Mouse (Mus musculus) testis, adult 2 months (tissue): ENCODE data around the gene Htr5b.

Experiments used
- CTCF ChIP-seq: fragments of 200-500 bp; IDR thresholded peaks from 2 replicates; pipeline ENCODE4 v1.5.1; 2012; ENCODE audit warnings: low read depth, mild to moderate bottlenecking, inconsistent platforms, low read length, moderate library complexity; ENCODE audit not compliant: control insufficient read depth, insufficient read depth, insufficient replicate concordance
- POLR2A ChIP-seq: fragments of 200-500 bp; IDR thresholded peaks from 2 replicates; pipeline ENCODE4 v1.6.1; 2012; ENCODE audit warnings: low read depth, mild to moderate bottlenecking, inconsistent platforms, low read length, moderate library complexity; ENCODE audit not compliant: control insufficient read depth

GRCm38 (mm10) chr1:121567521-121568489 lies 39.5 kb upstream of the Htr5b start, which contains the start of gene Ddx18:
- peak; percentile 90; the same call in 1 of the 2 replicates for TF ChIP-seq CTCF
- peak; percentile 49 for TF ChIP-seq POLR2A
